Mouse (Mus musculus) neural tube, embryonic 10.5 days (tissue): ENCODE results near the gene Homer1.

Experiments
- DNase-seq: peaks from one replicate; pipeline ENCODE4 v3.0.0-alpha.2; 2017; ENCODE audit warnings: low spot score; ENCODE audit errors: extremely low spot score

Gene Homer1

GRCm38 (mm10) chr13:93299316-93299715 lies at the start of gene Homer1:
Gene Homer1 (plus strand): TSS chr13:93299635.
- DNase-seq, result no peak

DNA sequence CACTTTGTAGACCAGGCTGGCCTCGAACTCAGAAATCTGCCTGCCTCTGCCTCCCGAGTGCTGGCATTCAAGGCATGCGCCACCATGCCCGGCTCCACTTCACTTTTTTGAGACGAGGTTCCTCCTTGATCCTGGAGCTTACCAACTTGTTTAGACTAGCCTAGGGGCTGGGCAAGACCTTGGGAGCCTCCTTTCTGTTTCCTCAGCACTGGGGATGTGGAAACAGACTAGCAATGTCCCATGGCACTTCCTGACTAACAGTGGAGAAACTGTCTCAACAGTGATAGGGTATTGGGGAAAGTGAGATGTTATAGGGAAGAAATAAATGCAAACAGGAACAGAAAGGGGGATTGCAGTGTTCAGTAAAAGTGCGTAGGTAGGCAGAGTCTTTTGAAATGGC lies 47.7 kb upstream of the Homer1 start:
- no peak for DNase-seq

GRCm38 (mm10) chr13:93252175-93252574 lies 47.3 kb upstream of the Homer1 start:
- DNase-seq, result no peak

GRCm38 (mm10) chr13:93252941-93253340 lies 46.5 kb upstream of the Homer1 start:
- no peak for DNase-seq

GRCm38 (mm10) chr13:93267151-93267550 lies 32.3 kb upstream of the Homer1 start:
- no peak for DNase-seq

GRCm38 (mm10) chr13:93300581-93300980 lies 1.1 kb downstream of the Homer1 start:
- no peak for DNase-seq

- no peak for DNase-seq
Observed at GRCm38 (mm10) chr13:93301060-93301459, 1.6 kb downstream of the Homer1 start.

- DNase-seq, result no peak
Observed at GRCm38 (mm10) chr13:93302846-93303562, 3.6 kb downstream of the Homer1 start.

GRCm38 (mm10) chr13:93303563-93304250 lies 4.3 kb downstream of the Homer1 start:
- DNase-seq, result peak; percentile 96

DNA sequence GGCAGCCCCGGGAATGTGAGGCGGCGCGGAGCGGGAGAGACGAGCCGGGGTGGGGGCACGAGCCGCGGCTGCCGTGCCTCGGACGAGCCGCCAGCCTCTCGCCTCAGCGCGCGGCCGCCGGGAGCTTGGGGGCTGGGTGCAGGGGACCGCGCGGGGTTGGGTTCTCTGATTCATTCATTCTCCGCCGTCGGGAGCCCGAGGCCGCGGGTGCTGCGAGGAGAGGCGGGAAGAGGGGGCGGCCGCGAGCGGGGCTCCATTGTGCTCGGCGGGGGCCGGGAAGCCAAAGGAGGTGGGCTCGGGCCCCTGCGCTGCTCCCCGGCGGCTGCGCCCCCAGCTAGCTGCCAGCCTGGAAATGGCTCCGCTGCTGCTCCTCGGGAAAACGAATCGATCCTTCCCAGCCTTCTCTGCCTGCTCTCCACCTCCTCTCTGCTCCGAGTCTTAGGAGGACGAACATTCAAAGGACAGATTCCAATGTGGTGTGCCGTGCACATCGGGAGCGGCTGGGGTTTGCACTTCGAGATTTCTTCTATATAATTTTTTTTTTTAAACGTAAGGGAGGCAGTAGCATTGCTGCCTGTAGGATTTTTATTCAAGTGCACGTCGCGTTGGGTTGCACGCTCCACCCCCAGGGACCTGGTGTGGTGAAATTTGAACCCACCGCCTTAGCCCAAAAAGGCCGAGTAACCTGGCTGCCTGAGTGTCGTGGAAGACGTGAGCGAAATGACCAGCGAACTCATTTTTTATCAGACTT lies 5.0 kb downstream of the Homer1 start:
- DNase-seq, result no peak

GRCm38 (mm10) chr13:93305149-93305548 lies 5.7 kb downstream of the Homer1 start:
- no peak for DNase-seq

GRCm38 (mm10) chr13:93305636-93306035 lies 6.2 kb downstream of the Homer1 start:
- DNase-seq, result peak; percentile 30

DNA sequence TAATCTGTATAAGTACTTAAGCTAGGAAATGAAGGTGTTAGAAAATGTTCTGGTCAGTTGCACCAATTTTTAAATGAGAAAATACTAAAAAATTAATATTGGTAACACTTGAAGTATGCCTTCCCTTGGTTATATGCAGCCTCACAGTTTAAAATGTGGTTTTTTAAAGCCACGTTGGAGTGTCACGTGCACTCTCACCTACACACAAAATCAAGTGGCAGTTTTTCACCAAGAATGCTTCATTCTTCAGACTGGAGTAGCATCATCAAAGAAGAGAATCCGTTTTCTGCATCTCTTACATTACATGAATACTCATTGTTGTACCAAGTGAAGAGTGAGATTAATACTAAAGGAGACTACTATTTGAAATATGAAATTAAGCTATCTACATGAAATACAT lies 7.1 kb downstream of the Homer1 start:
- DNase-seq, result no peak

DNA sequence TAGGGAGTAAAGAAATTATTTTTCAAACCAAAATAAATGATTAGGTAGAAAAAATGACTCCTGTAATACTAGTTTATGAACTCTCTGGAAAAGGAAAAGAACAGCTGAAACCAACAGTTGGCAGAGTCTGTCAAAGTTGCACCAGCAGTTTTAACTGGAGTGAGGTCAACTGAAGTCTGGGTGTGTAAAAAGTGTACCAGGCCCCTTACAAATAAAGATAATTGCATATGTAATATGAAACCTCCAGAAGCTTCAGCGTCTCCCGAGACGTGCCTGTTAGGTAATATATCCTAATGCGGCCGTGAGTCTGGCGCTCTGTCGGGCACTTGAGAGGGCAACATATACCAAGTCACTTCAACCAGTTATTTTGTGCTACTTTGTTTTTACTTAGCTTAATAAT lies 8.3 kb downstream of the Homer1 start:
- no peak for DNase-seq

DNA sequence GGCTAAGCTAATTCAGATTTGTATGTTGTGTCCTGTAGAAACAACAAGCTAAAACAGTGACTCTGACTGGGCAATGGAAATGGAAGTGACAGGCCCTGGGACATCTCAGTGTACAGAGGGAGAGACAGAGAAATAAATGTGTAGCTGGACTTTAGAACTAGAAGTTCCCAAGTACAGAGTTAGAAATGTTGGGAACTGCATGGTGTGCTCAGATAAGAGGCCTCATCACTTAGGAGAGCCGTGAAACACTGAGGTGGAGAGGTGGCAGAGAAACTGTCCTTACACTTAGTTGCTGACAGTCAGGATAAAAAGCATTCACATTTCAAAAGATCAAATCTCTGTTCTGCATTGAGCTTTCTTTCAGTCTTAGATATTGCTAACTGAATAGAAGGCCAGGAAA lies 9.9 kb downstream of the Homer1 start:
- no peak for DNase-seq

GRCm38 (mm10) chr13:93312518-93312917 lies 13.1 kb downstream of the Homer1 start:
- DNase-seq, result no peak

DNA sequence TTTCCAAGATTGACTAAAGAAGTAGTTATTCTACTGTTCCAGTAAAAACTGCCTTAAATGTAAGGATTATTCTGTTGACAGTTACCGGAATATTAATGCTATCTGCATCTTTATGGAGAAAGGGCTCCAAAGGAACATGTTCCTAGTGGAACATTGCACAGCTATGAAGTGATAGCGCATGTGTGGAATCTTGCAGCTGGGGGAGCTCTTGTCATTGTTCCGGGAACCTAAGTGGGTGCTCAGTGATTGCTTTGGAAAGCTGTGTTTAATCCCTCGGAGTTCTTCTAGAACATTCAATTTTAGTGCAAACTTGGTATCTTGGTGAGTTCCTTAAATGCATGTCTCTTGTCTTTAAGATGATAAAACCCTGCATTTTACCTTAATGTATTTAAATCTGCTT lies 14.9 kb downstream of the Homer1 start:
- DNase-seq, result no peak

DNA sequence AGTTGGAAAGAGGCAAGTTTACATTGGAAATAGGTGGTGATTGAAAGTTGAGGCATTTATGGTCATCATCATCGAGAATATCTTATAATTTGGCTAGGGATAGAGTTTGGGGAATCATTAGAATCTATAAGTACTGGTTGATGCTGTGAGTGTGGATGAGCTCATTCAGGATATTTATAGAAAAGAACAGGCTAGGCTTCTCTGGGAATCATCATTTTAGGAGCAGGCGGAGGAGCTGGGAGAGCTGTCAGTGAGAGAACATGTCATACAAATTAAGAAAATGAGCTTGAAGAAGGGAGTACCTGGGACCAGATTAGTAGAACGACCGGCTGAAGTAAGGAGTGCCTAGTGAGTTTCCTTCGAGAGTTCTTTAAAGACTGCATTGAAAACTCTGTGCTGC lies 20.7 kb downstream of the Homer1 start:
- no peak for DNase-seq

GRCm38 (mm10) chr13:93326326-93326725 lies 26.9 kb downstream of the Homer1 start:
- no peak for DNase-seq

GRCm38 (mm10) chr13:93331721-93332120 lies 32.3 kb downstream of the Homer1 start:
- no peak for DNase-seq

DNA sequence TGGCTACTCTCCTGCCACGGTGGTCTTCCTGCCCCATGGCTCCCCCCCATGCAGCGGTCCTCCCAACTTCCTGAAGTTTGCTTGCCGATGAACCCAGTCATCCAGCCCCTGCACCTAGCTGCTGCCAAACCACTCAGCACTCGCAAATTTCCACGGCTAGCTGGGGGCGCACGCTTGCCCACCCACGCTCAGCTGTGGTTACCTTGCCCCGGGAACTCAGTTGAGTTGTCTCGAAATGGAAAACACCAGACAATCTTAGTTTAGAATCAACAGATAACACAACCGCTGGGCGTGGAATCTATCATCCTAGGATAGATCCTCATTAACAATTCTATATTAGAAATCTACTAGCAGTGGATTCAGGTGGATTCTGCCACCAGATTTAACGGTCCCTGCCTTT lies 33.1 kb downstream of the Homer1 start:
- no peak for DNase-seq

DNA sequence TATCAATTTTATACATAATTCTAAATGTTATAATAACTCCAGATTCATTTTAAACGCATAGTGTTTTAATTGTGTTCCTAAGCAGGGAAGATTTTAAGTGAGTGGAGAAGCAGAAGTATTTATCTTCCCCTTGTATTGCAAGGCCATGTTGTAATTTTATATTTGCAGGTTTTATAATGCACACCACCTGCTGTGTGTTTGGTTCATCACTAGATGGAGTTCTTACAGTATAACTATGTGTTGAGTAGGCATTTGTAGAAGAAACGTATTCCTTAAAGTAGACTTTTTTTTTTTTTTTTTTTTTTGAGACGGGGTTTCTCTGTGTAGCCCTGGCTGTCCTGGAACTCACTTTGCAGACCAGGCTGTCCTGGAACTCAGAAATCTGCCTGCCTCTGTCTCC lies 35.9 kb downstream of the Homer1 start:
- no peak for DNase-seq
